Mouse (Mus musculus) spleen, adult 12 weeks (tissue): Measurements from ENCODE around the gene Thy1.

Experiments used
- DNase-seq: peaks from one replicate; pipeline ENCODE4 v3.0.0; 2022; ENCODE audit warnings: low spot score

The Thy1 gene

DNA sequence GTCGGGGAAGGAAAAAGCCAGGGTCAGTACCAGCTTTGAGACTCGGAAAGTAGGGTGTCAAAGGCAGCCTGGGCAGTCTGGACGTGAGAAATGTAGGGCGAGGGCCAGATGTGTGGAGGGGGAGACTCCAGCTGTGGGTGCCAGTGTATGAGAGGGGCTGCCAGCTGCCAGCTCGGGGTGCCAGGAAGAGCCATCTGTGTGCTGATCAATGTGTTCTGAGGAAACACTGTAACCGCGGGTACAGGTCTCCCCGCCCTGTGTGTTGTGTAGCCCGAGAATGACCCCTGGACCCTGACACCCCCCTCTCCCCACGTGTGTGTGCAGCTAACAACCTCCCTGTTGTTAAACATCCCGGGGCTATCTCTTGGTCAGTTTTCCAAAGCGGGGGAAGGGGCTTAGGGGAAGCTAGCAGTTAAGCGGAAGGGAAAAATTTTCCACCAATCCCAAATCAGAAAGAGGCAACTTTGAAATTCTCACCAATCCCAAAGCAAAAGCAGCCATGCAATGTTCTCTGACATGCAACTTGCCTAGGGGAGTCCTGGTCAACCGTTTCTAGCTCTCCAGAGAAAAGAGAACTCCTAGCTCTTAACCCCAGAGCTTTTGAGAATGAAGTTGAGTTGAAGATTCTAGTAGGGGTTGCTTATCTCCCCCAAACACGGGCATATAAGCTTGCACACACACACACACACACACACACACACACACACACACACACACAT is 24.2 kb downstream of the Thy1 start:
- DNase-seq: no peak

DNA sequence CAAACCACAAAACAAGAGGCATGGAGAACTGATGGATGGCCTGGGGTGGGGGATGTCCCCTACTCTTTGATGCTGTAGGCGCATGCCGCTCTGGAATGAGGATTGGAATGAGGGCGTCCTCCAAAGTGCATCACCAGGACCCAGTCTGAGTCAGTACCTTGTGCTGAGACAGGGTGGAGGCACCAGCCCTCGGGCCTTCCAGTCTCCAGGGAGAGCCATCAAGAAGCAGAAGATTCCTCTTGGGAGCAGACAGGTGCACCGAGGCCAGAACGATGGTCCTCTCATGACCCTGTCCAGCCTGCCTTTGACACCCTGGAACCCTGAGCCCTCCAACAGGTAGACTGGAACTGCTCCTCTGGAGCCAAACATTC is 24.8 kb downstream of the Thy1 start:
- no peak for DNase-seq

DNA sequence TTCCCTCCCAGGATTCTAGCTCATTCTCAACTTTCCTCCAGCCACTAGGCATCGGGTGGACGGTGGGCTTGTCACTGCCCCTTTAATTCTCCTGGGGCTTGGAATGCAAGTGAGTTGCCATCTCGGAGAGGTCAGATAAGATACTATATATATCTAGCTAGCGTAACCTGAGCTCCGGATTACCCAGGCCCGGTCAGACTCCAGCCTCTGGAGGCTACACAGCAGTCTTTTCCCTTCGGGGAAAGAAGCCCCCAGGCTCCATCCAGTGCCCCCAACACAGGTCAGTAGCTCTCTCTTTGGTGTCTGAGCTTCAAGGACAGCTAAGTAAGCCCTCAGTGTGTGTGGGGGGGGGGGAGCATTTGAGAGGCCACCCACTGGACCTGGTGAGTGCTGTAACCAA is 26.1 kb downstream of the Thy1 start:
- no peak for DNase-seq

DNA sequence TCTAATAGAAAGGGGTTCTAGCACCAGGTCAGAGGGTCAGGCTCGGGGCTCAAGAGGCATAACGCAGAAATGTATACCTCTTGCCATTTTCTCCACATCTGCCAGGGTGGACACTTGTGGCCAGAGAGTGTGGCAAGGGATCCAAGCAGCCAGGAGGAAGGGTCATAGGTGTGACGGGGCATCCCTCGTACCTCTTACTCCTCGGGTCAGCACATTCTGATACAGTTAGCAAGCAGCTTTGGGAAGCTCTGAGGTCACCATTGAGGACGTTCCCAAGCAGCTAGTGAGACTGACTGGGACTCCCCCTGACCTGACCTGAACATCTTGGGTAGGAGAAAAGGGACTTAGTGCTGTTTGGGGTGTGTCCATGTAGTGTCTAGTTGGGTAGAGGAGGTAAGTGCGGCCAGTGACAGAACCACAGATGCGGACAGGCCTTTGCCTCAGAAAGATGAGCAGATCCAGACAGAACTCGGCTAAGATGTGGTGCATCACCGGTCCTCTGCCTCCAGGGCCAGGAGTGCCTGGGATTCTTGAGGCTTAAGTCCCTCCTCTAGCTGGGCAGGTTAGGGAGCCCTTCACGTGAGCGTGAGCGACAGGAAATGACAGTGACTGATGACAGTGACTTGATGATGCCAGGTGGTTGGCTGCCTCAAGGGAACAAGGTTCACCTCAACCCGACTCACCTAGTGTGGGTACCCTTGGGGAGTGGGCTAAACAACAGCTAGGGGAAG is 27.1 kb downstream of the Thy1 start:
- no peak for DNase-seq

DNA sequence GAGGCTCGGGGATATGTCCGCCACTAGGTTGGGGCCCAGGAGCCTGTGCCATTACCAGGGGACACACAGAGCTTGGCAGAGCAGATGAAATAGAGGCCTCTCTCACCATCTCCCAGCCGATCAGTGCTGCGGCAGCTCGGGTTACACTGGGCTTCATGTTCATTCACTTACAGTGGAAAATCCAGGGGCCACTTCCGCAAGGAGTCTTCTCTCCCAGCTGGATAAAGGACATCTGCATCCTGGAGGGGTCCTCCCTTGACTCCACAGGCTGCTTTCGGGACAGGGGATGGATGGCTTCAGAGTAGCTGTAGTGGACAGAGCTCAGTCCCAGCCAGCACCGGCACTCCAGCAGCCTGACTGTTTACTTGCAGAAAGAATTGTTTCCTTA is 27.7 kb downstream of the Thy1 start:
- DNase-seq: no peak

DNA sequence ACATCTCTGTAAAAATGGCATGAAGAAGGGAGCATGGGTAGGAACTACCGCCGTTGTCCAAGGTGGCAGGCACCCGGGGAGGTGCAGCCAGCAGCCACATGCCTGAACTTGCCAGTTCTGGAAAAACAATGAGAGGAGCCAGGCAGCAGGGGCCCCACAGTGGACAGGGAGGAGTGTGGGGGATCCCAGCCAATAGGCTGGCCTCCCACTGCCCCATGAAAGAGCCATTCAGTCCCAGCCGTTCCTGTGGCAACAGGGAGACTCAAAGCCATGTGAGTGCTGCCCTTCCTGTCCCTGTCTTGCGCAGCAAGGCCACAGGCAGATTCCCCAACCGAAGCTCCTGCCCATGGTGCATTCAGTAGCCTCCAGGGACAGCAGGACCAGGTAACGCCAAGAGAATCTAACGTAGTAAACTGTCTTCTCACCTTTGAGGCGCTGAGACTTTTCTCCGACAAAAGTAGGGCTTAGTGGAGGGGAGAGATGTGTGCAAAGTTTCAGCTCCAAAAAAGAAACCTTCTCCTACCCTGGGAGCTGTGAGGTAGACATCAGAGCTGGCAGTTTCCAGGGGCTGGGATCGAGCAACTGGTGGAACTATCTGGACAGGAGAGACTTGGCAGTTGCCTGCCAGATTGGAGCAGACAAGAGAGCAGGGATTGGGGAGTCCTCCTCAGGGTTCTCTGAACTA is 28.9 kb downstream of the Thy1 start:
- no peak for DNase-seq

DNA sequence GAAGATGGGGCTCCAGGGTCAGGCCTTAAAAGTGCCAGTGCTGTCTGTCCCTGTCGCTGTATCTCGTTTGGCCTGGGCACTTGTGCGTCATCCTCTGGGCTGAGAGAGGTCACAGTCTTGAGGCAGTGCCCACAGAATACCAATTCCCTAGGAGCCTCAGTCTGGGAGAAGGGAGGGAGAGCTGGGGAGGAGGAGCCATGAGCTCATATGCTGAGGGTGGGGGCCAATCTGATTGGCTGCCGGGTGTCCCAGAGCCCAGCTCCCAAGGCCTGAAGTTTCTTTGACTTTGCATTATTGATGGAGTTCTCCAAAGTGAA is 29.4 kb downstream of the Thy1 start:
- DNase-seq: no peak

DNA sequence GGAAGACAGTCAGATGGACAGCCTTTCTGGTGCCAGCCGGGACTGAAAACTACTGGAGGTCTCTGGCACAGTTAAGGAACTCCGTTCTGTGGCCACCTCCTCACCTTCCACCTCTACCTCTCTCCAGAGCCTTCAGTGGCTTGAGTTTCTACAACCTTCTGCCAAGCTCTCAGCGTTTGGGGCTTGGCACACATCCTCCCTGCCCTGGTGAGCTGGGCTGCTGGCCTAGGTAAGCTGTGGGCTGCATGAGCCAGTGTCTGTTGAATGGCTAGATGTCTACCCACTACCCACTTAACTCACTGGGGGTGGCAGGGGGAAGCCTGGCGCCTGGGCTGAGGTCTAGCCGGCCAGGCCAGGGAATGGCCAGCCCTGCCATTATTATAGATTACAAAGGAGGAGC is 29.9 kb downstream of the Thy1 start:
- DNase-seq: no peak

DNA sequence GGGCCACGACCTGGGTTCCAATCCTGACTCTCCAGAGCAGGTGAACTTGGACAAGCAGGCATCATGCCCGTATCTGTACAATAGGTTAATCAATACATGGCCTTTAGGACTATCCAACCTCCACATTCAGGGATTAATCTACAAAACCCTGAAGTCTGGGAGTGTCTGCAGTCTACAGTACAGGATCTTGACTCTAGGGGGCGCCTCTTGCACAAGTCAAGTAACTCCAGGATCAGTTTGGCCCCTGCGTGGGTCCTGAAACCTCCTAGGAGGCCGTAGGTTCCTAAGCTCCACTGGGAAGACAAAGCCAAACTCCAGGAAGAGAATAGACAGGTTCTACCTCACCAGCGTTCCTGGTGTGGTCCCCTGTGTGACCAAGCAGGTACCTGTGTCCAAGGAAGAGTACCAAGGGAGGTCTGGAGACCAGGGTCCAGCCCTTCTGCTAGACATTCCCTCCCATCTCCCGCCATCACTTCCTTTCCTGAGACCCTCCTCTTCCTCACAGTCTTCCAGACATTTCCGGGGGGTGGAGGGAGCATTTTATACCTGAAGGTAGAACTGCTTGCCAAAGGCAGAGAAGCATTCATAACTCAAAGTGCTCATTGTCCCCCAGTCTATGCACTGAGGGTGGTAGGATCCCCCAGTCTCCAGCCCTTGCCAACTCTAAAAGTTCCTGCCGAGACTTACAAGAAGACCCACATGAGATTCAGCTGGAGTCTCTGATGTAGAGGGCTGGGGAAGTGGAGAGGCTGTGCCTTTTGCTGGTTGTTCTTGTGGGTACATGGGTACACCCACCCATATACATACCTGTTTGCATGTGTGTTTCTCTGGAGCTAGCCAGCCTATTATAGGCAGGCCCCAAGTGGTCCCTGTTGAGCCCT is 31.5 kb downstream of the Thy1 start:
- no peak for DNase-seq

DNA sequence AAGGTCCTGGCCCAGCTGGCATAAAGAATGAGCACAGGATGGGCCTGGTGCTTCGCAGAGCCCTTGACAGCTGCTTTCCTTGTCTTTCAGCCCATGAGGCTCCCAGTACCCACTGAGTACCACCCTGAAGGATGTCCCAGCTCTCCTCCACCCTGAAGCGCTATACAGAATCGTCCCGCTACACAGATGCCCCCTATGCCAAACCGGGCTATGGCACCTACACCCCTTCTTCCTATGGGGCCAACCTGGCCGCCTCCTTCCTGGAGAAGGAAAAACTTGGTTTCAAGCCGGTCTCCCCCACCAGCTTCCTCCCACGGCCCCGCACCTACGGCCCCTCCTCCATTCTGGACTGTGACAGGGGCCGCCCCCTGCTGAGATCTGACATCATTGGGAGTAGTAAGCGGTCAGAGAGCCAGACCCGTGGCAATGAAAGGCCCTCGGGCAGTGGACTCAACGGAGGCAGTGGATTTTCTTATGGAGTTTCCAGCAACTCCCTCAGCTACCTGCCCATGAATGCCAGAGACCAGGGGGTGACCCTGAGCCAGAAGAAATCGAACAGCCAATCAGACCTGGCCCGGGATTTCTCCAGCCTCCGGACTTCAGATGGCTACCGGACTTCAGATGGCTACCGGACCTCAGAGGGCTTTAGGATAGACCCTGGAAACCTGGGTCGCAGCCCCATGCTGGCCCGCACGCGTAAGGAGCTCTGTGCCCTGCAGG is 32.3 kb downstream of the Thy1 start:
- no peak for DNase-seq

DNA sequence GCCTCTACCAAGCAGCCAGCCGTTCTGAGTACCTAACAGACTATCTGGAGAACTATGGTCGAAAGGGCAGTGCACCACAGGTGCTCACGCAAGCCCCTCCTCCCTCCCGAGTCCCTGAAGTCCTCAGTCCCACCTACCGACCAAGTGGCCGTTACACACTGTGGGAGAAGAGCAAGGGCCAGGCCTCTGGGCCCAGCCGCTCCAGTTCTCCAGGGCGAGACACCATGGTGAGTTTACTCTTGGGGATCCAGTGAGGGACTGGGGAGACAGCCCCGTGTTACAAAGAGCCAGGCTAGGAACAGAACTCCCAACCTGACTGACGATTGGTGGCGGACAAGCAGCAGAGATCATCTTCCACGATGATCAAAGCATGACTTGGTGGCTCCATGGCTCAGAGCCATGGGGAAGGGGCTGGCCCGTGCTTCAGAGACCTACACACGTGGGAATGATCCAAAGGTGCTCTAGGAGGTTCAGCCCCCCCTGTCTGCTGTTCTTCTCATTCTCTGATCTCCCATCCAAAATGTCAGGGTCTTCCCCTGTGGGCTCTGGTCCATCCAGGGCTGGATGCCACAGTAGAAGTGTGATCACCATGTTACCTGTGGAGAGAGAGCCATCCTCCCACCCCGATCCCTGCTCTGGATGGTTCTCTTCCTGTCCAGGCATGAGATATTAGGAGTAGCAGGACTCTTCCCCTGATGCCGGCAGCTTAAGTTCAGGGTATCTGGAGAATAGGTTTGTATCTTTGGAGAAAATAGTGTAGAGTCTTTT is 33.0 kb downstream of the Thy1 start:
- DNase-seq: no peak

DNA sequence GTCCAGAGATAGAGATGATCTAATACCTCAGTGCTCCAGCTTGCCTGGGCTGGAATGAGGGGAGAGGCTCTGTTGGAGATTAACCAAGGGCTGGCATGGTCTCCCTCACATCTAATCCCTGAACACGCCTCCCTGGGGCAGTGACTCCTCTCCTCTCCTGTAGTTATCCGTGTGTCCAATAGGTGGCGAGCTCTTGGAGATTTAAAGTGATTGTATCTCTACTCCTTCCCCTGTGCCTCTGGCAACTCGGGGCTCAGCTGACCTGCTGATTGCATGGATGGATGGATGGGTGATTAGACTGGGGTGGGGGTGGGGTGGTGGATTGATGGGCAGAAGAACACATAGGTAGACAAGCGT is 33.6 kb downstream of the Thy1 start:
- no peak for DNase-seq

DNA sequence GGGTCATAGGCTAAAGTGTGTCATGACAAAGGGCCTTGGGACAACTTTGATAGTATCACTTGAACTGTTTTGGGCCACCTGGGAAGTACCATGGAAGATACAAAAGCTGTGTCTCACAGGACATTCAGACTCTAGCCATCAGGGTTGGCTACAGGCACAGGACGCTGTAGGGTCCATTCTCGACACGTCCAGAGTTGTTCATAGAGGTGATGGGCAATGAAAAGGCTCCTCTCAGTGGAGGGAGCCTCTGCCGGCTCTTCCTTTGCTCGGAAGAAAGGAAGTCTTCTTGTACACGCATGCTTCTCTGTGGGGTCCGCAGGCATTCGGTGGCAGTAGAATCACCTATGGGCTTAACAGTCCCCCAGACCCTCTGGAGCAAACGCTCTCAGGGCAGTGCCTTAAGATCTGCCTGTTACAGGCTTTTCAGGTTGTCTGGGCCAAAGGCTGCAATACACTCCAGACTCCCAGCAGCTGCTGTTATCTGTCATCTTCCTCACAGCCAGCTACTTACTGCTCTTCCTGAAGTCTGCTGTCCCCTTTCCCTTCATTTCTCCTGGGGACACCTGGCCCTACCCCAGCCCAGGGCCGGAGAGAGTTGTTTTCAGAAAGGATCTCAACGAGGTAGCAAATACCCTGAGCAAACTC is 34.2 kb downstream of the Thy1 start:
- DNase-seq: no peak

DNA sequence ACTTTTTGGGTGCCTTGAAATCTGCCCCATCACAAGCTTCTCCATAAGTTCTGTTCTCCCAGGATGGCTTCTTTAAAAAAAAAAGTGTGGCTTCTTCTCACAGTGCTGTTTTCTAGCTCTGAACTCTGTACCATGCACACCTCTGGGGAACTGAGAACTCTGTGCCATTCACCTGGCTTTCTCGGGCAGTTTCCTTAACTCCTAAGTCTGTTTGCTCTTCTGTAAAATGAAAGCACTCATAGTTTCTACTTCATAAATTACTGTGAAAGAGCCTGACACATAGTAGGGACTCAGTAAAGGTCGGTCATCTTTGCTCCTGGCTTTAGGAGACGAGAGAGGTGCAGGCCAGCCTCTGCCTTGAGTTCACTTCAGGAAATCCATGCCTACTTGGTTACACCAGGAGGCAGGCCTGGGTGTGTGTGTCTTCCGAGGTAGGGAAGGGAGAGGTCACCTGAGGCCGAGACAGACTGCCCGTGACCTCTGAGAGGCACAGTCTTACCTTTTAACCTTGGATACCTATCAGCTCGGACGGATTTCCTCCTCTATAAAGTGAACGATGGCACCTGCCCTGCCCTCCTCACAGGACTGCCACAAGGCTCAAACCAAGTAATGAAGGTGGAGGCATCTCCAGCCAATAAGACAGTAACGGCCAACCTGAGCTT is 35.1 kb downstream of the Thy1 start:
- DNase-seq: no peak

DNA sequence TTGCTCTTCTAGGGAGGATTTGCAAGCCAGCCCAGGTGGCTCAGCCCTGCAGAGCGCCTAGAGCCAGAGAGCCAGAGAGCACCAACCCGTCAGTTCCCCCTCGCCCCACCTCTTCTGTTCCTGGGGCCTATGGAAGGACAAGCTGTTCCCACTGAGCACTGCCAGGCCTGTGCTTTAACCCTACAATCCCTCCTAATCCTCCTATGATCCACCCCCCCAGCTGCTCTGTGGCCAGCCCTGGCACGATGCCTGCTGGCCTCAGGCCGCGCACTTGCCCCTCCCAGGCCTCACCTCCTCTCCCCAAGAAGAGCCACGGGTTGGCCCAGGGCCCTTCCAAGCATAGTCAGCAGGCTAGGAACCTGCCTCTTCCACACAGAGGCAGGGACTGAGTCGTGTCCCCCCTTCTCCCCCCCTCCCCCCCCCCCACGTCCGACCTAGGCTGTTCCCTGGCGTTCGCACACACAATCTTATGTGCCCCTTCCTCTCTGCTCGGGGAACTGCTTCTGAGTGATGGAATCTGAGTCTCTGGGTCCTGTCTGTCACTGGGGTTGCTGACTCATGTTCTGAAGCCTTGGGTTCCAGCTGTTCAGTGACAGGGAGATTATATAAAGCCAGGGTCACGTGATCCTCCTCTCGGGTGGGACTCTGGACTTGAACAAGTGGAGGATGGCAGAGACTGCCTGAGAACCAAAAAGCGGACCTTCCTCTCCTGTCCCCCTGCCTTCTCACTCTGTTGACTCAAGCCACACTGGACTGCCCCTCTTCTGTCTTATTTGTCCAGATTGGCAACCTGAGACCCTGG is 36.0 kb downstream of the Thy1 start:
- DNase-seq: no peak

DNA sequence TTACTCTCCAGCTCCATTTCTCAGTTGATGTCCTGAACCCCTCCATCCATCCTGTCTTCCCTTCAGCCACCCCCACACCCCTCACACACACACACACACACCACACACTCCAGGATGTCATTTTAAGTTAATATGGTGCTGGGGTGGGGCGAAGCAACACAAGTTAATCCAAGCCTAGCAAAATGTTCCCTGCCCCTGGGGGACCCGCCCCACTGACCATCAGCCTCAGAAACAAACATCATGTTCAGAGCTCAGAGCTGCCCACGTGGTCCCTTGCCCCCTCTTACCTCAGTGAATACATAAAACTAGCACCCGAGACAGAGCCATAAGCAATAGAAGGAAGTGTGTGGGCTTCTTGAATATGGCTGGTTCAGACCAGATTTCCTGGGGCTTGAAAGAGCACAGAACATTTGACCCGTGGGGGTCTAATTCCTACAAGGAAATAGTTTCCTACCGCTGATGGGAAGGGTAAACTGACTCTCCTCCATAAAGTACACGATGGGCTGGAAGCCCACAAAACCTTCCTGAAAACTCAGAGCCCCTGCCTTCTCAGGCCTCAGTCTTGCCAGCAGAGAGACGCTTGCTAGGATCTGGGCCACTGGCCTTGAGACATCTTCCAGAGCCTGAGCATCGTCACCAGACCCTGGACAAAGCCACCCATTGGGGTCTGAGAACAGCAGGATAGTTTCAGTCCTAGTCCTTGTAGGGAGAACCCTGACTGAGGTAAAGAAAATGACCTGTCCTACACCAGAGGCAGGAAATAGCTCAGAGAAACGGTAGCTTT is 37.0 kb downstream of the Thy1 start:
- no peak for DNase-seq

DNA sequence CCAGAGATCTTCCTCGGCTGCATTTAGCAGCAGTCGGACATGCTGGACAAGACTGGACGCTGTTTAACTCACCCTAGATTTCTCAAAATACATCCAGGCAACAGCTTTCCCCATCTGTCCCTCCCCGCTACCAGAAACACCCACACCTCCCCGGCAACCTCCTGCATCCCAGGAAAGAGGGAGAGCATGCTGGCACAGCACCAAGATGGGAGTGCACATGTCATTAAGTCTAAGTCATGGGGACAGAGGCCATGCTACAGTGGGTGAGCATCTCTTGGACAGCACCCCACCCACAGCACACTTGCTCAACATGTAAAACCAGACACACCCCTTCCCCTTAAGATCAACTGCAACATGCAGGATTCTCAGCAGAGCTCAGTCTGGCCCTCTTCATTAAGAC is 37.8 kb downstream of the Thy1 start:
- no peak for DNase-seq

DNA sequence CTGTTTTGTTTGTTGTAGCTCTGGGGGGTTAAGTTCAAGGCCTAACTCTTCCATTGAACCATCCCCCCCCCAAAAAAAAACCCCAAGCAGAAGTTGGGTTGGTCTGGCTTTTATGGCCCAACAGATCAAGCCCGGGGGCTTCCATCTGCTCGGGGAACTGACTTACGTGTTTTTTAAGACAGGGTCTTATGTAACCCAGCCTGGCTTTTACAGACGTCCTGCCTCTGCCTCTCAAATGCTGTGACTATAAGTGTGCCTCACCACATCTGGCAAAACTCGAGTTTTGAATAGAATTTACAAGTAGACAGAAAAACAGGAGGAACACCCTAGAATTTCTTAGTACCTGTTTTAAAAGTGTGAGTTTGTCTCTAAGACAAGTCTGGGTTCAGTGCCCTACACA is 38.4 kb downstream of the Thy1 start:
- no peak for DNase-seq

DNA sequence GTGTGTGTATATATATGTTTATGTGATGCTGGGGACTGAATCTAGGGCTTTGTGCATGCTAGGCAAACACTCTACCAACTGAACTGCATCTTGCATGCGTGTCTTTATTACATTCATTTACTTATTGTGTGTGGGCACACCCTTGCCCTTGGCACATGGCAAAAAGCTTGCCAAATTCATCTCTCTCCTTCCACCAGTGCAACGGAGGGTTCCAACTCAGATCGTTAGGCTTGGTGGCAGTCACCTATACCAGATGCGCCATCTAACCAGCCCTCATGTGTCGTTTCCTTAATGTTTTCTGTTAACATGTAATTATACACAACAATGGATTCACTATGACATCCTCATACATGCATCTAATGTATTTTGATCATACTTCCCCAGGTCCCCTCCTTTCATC is 39.1 kb downstream of the Thy1 start:
- DNase-seq: no peak
